Mouse (Mus musculus): ENCODE measurements at regions not wholly inside any gene's neighbourhood (a gene's known extent, or its start where the extent isn't known, plus 50 kb on each side); places are given as distances from the start of the nearest gene placed in this dataset.

- TF ChIP-seq MAX (IDR thresholded peaks at IDR 0.05) (no peak), CTCF (IDR thresholded peaks at IDR 0.05; ENCODE audit: control insufficient read depth, insufficient read depth, insufficient read length) (no peak)
Measured at GRCm38 (mm10) chr6:99950811-99951210, 224.6 kb upstream of the Prok2 start.

Data from C2C12 (cell line).